Mouse (Mus musculus): ENCODE measurements around the gene Clstn2. TPM values are rescaled to one million over a fixed set of nuclear protein-coding genes. Genes with fewer than 3 reads are reported as not detected.

The Clstn2 gene
- polyA plus RNA-seq, 1 experiment from 2014 or later, result 7.5 TPM

GRCm38 (mm10) chr9:97817116-97817515 lies 215.9 kb downstream of the Clstn2 start:
- Histone ChIP-seq H3K9me3 (replicated peaks; ENCODE audit: control insufficient read depth, low read length) (no peaks in the 10 kb centered on the region), H3K9ac (ENCODE audit: low read length) (no peak overlapping the region), H3K4me1 (ENCODE audit: control insufficient read depth, insufficient read depth, low read length) (no peaks in the 10 kb centered on the region), H3K4me2 (ENCODE audit: low read length) (no peak overlapping the region), H3K27ac (ENCODE audit: low read depth, low read length) (no peak overlapping the region), H3K27me3 (replicated peaks; ENCODE audit: control insufficient read depth, insufficient read depth, low read length) (no peaks in the 10 kb centered on the region), H3K36me3 (ENCODE audit: control insufficient read depth, insufficient read depth, low read length) (no peaks in the 10 kb centered on the region), H3K4me3 (ENCODE audit: low read depth, low read length) (no peak overlapping the region)
- no peak for DNase-seq (ENCODE audit: low spot score)
- 87% methylated on average over 4 of the region's 4 CpGs for whole genome bisulfite sequencing
- ATAC-seq, result no peak

- no peak for DNase-seq (ENCODE audit: low spot score)
- 77% methylated on average over 3 of the region's 3 CpGs for WGBS
- Histone ChIP-seq H3K9me3 (replicated peaks; ENCODE audit: control insufficient read depth, low read length) (no peaks in the 10 kb centered on the region), H3K9ac (ENCODE audit: low read length) (no peak overlapping the region), H3K27ac (ENCODE audit: low read depth, low read length) (no peak overlapping the region), H3K4me1 (ENCODE audit: control insufficient read depth, insufficient read depth, low read length) (no peaks in the 10 kb centered on the region), H3K27me3 (replicated peaks; ENCODE audit: control insufficient read depth, insufficient read depth, low read length) (no peaks in the 10 kb centered on the region), H3K36me3 (ENCODE audit: control insufficient read depth, insufficient read depth, low read length) (no peaks in the 10 kb centered on the region), H3K4me3 (ENCODE audit: low read depth, low read length) (no peak overlapping the region), H3K4me2 (ENCODE audit: low read length) (no peak overlapping the region)
- ATAC-seq, result no peak
Observed at GRCm38 (mm10) chr9:97816143-97816805, 216.7 kb downstream of the Clstn2 start.

- H3K27me3 ChIP-seq (replicated peaks; ENCODE audit: control insufficient read depth, insufficient read depth, low read length), result no peaks in the 10 kb centered on the region
- no peak for ATAC-seq
Observed at GRCm38 (mm10) chr9:97813157-97813556, 219.8 kb downstream of the Clstn2 start.

GRCm38 (mm10) chr9:97807031-97807430 lies 225.9 kb downstream of the Clstn2 start:
- no peak overlapping the region for H3K27ac ChIP-seq (ENCODE audit: low read depth, low read length)

More at GRCm38 (mm10) chr9:97813157-97813556, 219.8 kb downstream of the Clstn2 start:
- no peak overlapping the region for H3K27ac ChIP-seq (ENCODE audit: low read depth, low read length)
- H3K4me2 ChIP-seq (ENCODE audit: low read length), result no peak overlapping the region
- no peak overlapping the region for H3K4me3 ChIP-seq (ENCODE audit: low read depth, low read length)
- no peak overlapping the region for H3K9ac ChIP-seq (ENCODE audit: low read length)
- no peaks in the 10 kb centered on the region for H3K4me1 ChIP-seq (ENCODE audit: control insufficient read depth, insufficient read depth, low read length)
- H3K9me3 ChIP-seq (replicated peaks; ENCODE audit: control insufficient read depth, low read length), result no peaks in the 10 kb centered on the region
- 69% methylated on average over 3 of the region's 3 CpGs for WGBS
- no peaks in the 10 kb centered on the region for H3K36me3 ChIP-seq (ENCODE audit: control insufficient read depth, insufficient read depth, low read length)
- no peak for DNase-seq (ENCODE audit: low spot score)

GRCm38 (mm10) chr9:97793661-97794060 lies 239.3 kb downstream of the Clstn2 start:
- no peaks in the 10 kb centered on the region for H3K36me3 ChIP-seq (ENCODE audit: control insufficient read depth, insufficient read depth, low read length)
- H3K27ac ChIP-seq (ENCODE audit: low read depth, low read length), result no peak overlapping the region
- WGBS, result 51% methylated on average over 8 of the region's 8 CpGs
- no peaks in the 10 kb centered on the region for H3K9me3 ChIP-seq (replicated peaks; ENCODE audit: control insufficient read depth, low read length)
- ATAC-seq (no peak), DNase-seq (ENCODE audit: low spot score) (peak; percentile 22)
- H3K4me2 ChIP-seq (ENCODE audit: low read length), result no peak overlapping the region
- no peak overlapping the region for H3K9ac ChIP-seq (ENCODE audit: low read length)
- no peak overlapping the region for H3K4me3 ChIP-seq (ENCODE audit: low read depth, low read length)
- H3K27me3 ChIP-seq (replicated peaks; ENCODE audit: control insufficient read depth, insufficient read depth, low read length), result no peaks in the 10 kb centered on the region
- 0 out of 2 replicates have a peak, but pooled peaks cover 3% of the 10 kb centered on the region for H3K4me1 ChIP-seq (ENCODE audit: control insufficient read depth, insufficient read depth, low read length)

More at GRCm38 (mm10) chr9:97807031-97807430, 225.9 kb downstream of the Clstn2 start:
- no peak for DNase-seq (ENCODE audit: low spot score)
- Histone ChIP-seq H3K4me1 (ENCODE audit: control insufficient read depth, insufficient read depth, low read length) (no peaks in the 10 kb centered on the region), H3K36me3 (ENCODE audit: control insufficient read depth, insufficient read depth, low read length) (no peaks in the 10 kb centered on the region), H3K9ac (ENCODE audit: low read length) (no peak overlapping the region), H3K4me2 (ENCODE audit: low read length) (no peak overlapping the region), H3K4me3 (ENCODE audit: low read depth, low read length) (no peak overlapping the region), H3K9me3 (replicated peaks; ENCODE audit: control insufficient read depth, low read length) (no peaks in the 10 kb centered on the region), H3K27me3 (replicated peaks; ENCODE audit: control insufficient read depth, insufficient read depth, low read length) (no peaks in the 10 kb centered on the region)
- no peak for ATAC-seq
- WGBS, result 91% methylated on average over 5 of the region's 5 CpGs

- H3K27me3 ChIP-seq (replicated peaks; ENCODE audit: control insufficient read depth, insufficient read depth, low read length), result no peaks in the 10 kb centered on the region
- H3K9me3 ChIP-seq (replicated peaks; ENCODE audit: control insufficient read depth, low read length), result no peaks in the 10 kb centered on the region
- ATAC-seq (no peak), DNase-seq (ENCODE audit: low spot score) (no peak)
- H3K4me3 ChIP-seq (ENCODE audit: low read depth, low read length), result no peak overlapping the region
- WGBS, result 81% methylated on average over 5 of the region's 5 CpGs
- H3K4me1 ChIP-seq (ENCODE audit: control insufficient read depth, insufficient read depth, low read length), result 0 out of 2 replicates have a peak, but pooled peaks cover 1% of the 10 kb centered on the region
- H3K36me3 ChIP-seq (ENCODE audit: control insufficient read depth, insufficient read depth, low read length), result no peaks in the 10 kb centered on the region
- no peak overlapping the region for H3K27ac ChIP-seq (ENCODE audit: low read depth, low read length)
- H3K4me2 ChIP-seq (ENCODE audit: low read length), result no peak overlapping the region
- H3K9ac ChIP-seq (ENCODE audit: low read length), result no peak overlapping the region
Observed at GRCm38 (mm10) chr9:97788151-97788670, 244.8 kb downstream of the Clstn2 start.

- Histone ChIP-seq H3K4me2 (ENCODE audit: low read length) (no peak overlapping the region), H3K4me1 (ENCODE audit: control insufficient read depth, insufficient read depth, low read length) (no peaks in the 10 kb centered on the region), H3K9me3 (replicated peaks; ENCODE audit: control insufficient read depth, low read length) (no peaks in the 10 kb centered on the region), H3K4me3 (ENCODE audit: low read depth, low read length) (no peak overlapping the region), H3K27me3 (replicated peaks; ENCODE audit: control insufficient read depth, insufficient read depth, low read length) (no peaks in the 10 kb centered on the region), H3K9ac (ENCODE audit: low read length) (no peak overlapping the region), H3K36me3 (ENCODE audit: control insufficient read depth, insufficient read depth, low read length) (no peaks in the 10 kb centered on the region), H3K27ac (ENCODE audit: low read depth, low read length) (no peak overlapping the region)
- WGBS, result 83% methylated on average over 5 of the region's 5 CpGs
- DNase-seq (ENCODE audit: low spot score), result no peak
- ATAC-seq, result no peak
Observed at GRCm38 (mm10) chr9:97780032-97780616, 252.9 kb downstream of the Clstn2 start.

- Histone ChIP-seq H3K4me2 (ENCODE audit: low read length) (no peak overlapping the region), H3K27me3 (replicated peaks; ENCODE audit: control insufficient read depth, insufficient read depth, low read length) (no peaks in the 10 kb centered on the region), H3K4me1 (ENCODE audit: control insufficient read depth, insufficient read depth, low read length) (no peaks in the 10 kb centered on the region), H3K27ac (ENCODE audit: low read depth, low read length) (no peak overlapping the region), H3K9ac (ENCODE audit: low read length) (no peak overlapping the region), H3K36me3 (ENCODE audit: control insufficient read depth, insufficient read depth, low read length) (no peaks in the 10 kb centered on the region), H3K9me3 (replicated peaks; ENCODE audit: control insufficient read depth, low read length) (no peaks in the 10 kb centered on the region), H3K4me3 (ENCODE audit: low read depth, low read length) (no peak overlapping the region)
- 57% methylated on average over 1 of the region's 1 CpGs for WGBS
- no peak for ATAC-seq
- no peak for DNase-seq (ENCODE audit: low spot score)
Observed at GRCm38 (mm10) chr9:97775770-97776169, 257.2 kb downstream of the Clstn2 start.

- Histone ChIP-seq H3K9me3 (replicated peaks; ENCODE audit: control insufficient read depth, low read length) (no peaks in the 10 kb centered on the region), H3K9ac (ENCODE audit: low read length) (no peak overlapping the region), H3K27ac (ENCODE audit: low read depth, low read length) (no peak overlapping the region), H3K27me3 (replicated peaks; ENCODE audit: control insufficient read depth, insufficient read depth, low read length) (no peaks in the 10 kb centered on the region), H3K4me1 (ENCODE audit: control insufficient read depth, insufficient read depth, low read length) (no peaks in the 10 kb centered on the region), H3K4me3 (ENCODE audit: low read depth, low read length) (no peak overlapping the region), H3K36me3 (ENCODE audit: control insufficient read depth, insufficient read depth, low read length) (no peaks in the 10 kb centered on the region), H3K4me2 (ENCODE audit: low read length) (no peak overlapping the region)
- ATAC-seq, result no peak
- WGBS, result 88% methylated on average over 1 of the region's 1 CpGs
- no peak for DNase-seq (ENCODE audit: low spot score)
Observed at GRCm38 (mm10) chr9:97774991-97775390, 258.0 kb downstream of the Clstn2 start.

Measured in forebrain, embryonic 14.5 days (tissue).